Mouse (Mus musculus) telencephalon, adult 2 months (tissue): ENCODE measurements around the gene Impg1.
A peak's percentile ranks its signal among the peaks of the same experiment; 100 is the strongest.

Experiments used
- DNase-seq: peaks from one replicate; pipeline ENCODE4 v3.0.0-alpha.2; 2011; ENCODE audit warnings: low read depth, low spot score

The Impg1 gene

DNA sequence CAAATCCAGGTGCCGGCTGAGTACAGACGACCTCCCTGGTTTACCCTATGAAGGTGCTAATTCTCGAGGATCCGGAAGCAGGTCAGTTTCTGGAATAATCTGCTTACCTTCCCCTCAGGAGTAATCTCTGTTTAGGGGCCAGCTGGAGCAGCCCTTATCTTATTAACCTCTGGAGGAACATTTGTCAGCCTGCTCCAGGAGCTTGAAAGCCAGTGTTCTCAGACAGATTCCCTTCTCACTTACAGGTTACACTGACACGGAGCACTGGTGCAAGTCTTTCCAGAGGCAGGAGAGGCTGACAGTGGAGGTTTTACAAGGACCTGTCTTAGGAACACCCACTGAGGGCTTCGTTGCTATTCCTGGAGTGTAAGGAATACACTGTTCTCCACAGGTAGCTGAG is at the start of gene Impg1:
TSS of gene Impg1 (minus strand) at position 101 of the 400 bp plus-strand sequence.
- no peak for DNase-seq

DNA sequence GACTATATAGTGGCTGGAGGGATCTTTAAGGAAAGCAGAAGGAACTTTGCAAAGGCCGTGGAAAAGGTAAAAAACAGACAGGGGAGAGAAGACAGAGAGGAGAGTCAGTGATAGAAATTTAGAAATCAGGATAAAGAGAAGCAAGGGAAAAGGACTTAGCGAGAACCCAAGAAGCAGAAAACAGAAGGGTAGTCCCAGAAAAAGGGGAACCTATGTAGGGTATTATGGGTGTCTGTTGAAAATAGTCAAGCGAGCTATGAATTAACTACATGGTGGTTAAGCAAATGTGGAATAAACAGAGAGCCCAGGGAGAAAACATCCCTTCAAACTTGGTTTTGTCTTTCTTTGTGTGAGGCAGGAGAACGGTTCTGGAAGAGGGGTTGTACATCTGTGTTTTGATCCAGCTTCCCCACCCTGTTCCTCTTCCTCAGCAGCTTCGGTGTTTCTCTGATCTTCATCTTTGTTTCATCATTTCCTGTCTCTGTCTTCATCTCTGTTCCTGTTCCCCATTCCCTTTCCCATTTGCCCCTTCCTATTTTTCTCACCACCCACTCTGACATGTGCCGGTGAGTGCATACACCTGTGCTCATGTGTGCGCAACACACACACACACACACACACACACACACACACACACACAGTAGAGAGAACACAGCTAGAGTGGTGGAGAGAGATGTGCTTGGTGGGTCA is 44.3 kb upstream of the Impg1 start:
- DNase-seq, result no peak

DNA sequence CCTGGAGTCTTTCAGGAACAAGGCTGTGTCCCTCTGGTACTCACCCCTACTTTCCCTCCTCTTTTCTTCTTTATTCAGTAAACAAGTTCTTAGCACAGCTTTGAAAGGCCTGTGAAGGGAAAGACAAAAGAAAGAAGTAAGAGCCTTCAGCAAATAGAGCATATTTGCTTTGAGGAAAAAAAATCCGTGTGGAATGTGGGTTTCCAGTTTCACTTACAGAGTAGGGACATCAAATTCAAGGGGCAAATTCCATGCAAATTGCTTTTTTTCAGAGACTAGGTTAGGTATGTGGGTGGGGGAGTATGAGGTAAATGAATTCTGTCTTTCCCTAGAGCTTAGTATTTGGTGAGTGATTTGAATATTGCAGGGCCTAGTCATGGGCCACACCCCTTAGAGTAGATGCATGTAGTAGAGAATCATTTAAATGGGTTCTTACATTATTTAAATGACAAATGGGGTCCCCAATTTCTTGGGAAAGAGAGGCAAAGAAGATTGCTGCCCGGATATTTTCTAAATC is 39.3 kb upstream of the Impg1 start:
- DNase-seq, result no peak

DNA sequence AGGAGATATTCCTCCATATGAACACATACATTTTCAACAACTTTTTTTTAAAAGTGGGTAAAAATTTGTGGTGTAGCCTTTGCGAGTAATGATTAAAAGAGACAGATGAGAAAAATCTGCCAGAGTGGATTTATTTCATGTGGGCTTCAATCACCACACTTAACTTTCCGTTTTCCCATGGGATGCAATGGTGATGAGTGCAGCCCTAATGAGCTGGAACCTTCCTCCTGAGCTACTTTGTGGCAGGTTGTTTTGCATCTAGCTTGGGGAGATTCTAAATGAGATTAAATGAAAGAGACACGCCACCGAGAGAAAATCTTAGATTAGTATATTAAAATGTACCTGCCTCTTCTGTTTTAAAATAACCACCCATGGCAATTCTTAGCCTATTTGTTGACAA is 26.3 kb upstream of the Impg1 start:
- no peak for DNase-seq

DNA sequence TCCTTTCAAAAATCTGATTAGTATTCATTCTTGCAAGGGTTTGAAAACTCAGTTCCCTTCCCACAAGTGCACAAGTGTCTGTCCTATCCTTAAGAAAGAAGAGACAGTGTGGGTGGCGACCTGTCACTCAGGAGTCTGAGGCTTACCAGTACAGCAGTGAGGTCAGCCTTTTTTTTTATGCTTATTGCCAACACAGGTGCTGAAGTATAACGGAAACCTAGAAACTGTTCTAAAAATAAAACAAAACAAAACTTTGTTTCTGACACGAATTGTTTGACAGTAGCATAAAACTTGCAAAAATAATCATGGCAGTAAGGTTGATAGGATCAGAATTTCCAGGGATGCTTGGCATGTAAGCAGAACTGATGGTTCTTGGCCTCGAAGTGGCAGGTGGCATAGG is 4.9 kb downstream of the Impg1 start:
- DNase-seq, result no peak

DNA sequence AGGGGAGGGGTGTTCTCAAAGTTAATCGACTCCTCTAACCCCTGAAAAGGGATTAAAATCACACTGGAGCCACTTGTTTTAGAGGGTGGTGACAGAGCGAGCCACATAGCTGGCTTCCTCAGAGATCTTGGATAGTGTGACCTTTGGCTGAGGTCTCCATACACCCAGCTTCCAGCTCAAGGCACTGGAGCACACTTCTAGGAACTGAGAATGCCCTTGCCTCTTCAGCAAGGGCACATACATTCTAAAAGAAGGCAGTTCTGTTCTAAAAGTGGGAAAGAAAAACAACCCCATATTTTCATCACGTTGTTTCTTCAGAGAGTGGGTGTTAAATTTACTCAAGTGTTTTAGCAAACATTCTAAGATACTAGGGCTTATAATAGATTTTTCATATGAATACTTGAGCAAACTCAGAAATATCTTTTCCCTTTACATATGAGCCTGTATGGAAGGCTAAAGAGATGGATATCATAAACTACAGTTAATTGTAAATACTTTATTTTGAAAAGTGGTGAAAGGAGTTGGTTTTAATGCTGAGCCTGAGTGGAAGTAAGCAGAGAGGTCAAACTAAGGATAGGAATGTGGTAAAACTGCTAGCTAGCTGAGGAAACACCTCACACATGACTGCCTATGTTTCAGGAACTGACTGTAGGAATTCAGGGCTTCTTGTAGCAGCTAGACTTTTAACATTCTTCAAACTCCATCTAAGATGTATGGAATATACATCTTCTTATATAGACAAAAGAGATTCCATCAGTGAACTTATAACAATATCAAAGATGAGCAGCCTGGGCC is 14.6 kb downstream of the Impg1 start:
- DNase-seq, result no peak

DNA sequence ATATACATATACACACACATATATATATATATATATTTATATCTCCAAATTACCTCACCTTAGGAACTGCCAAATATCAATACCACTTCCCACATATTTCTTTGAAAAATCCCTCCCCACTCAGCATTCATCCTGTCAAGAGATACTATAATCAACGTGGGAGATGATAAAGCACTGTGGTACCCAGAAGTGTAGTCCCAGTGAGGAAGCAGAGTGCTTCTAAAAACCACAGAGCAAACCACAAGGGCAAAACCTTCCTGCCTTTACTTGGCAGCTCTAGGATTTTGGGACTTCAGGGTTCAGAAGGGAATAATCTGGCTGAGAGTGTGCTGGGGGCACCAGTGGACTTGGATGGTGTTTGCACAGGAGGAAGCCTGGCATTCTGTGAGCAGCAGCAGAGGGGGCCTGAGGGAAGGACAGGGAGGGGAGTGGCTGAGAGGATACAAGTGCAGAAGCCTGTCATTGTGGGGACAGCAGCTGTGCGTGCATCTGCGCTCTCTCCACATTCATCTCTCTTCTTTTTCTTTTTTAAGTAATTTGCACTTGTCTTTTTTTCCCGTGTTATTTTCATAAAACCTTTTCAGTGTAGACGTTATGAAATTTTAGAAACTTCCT is 24.1 kb downstream of the Impg1 start:
- no peak for DNase-seq

DNA sequence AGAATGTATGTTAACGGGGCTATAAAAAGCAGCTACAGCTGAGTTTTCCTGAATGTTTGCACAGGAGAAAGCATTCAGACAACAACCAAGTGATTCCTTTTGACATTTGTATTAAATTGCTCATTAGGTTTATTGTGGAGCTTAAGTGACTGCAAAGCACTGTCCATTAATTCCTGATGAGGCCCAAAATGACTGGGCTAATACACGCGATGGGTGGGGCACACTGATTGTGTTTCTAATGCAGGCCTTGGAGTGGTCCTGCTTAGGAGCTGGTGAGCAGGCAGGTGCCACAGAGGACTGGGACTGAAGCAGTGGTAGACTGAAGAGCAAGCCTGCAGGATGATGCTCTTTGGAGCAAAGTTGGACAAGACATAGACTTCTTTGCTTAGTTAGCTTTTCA is 73.9 kb downstream of the Impg1 start:
- DNase-seq, result no peak

DNA sequence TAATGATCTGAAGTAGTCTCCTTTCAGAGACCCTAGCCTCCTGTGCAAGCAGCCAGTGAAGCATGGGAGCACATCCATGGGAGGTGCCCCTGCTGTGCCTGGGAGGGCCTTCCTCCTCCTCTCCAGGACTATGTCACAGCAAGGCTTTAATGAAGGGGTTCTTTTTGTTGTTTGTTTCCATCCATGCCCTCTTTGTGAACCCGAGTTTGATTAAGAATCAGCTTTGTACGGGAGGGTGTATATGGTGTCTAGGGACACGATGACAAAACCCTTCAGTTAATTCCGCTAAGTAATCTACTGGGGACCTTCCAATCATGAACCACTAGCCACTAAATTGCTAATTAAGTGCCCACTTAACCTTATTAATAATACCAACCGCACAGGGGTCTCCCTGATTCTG is 74.3 kb downstream of the Impg1 start:
- no peak for DNase-seq

DNA sequence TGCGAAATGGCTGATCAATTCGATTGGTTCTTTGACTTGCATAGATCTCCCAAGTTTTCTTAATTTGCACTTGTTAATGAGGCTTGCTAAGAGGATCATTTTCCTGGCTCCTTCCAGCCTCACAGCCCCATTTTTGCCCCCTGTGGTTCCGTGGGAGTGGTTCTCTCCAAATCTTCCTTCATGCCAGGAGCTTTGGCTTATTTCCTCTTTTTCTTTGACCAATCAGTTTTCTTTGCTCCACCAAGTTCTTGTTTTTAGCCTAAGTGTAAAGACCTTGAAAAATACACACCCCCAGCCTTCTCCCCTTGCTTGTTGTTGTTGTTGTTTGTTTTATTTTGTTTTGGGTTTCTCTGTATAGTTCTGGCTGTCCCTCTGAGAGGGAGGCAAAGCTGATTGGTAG is 77.4 kb downstream of the Impg1 start:
- DNase-seq, result no peak

DNA sequence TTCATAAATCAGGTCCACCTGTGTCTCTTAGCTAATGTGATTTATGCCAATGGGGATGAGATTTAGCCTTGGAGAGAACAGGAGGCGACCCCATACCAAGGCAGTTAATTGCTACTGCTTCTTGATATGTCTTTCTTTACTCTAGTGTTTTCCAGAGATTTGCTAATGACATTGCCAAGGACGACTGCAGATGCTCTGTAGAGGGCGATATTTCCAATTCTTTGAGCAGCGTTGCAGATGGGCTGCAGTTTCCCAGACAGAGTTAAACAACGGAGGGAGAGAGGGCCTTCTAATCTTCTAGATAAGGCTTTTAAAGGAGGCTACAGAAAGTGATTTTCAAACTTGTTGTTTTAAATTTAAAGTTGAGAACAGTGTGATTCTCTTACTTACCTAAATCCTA is 78.8 kb downstream of the Impg1 start:
- peak; percentile 21 for DNase-seq

DNA sequence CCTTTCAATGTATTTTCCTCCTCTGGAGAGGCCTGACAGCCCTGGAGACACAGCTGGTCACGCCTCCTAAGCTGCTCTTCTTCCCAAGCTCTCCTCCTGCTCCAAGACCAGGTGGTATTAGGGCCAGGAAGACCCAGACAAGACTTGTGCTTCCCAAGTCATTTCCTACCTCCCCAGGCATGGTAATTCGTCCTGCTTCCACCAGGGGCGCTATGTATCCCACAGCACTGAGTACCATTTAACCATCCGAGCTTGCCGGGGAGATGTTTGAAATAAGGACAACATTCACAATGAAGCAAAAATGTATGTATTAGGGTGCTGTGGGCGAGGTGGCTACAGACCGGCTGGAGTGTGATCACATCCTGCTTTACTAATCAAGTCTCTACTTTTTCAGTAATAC is 79.3 kb downstream of the Impg1 start:
- no peak for DNase-seq

DNA sequence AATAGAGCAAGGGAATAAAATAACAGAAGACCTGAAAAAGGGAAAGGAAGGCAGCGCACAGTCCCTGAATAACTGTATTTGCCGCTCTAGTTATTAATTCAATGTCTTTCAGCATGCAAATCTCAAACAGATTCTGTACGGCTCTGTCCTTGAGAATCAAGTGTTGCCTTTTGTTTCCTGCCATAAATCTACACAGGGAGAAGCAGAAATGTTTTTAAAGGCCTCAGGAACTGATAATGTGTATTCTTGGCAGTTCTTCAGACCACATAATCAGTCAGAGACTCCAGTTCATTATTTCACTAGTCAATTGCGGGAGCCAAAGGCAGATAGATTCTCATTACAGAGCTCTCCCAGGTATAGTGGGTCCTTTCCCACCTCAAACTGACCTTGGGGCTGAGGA is 82.6 kb downstream of the Impg1 start:
- DNase-seq, result no peak

DNA sequence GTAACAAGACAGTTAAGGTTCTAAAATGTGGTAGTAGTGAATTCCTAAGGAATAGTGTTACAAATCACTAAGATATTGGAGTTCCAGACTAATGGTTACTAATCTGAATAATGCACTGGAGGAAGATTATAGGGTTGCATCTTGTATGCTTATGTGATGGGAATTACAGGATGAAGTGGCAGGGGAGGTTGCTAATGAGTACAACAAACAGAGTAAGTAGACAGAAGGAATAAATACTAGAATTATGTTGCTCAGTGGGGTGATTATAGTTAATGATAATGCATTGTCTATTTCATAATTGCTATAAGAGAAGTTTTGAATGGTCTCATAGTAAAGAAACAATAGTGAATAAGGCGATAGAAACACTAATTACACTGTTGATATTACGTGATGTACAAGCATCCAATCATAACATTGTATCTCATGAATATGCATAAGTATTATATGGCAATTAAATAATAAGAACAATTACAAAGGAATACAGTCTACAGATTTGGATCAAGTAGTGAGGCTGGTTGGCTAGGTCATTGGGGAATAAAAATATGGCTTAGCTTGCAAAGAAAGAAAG is 85.1 kb downstream of the Impg1 start:
- no peak for DNase-seq

DNA sequence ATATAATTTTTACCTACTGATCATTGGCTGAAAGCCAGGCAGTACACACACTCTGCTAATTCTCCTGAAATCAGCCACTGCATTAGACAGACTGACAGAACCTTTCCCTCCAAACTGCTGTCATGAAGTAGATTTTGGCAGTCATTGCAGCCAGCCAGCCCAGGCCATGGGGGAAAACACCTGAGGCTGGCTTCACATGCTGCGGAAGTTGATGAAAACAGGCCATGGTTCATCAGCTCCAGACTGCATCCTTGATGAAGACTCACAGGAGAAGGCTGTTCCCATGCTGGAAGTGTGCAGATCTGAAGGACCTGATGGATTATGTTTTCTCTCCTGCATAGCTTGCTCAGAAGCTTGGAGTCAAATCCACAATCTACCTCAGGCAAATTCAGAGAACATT is 91.2 kb downstream of the Impg1 start:
- DNase-seq, result no peak

DNA sequence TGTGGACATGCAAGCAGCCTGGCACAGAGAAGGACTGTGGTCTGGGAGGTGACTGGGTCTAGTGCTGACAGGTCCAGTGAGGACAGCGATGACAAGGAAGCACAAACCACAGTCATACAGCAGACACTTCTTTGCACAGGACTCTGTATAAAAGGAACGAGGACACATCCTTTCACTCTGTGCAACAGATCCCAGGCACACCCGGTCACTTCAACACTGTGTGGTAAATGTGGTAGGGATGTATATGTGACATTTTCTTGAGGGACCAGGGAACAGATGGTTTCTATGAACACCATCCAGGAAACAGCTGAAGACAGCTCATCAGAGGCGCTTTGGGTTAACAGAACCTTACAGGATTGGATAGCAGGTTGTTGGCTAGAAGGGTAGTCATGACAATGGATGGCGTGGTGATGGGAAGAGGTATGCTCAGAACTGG is 92.0 kb downstream of the Impg1 start:
- peak; percentile 36 for DNase-seq

DNA sequence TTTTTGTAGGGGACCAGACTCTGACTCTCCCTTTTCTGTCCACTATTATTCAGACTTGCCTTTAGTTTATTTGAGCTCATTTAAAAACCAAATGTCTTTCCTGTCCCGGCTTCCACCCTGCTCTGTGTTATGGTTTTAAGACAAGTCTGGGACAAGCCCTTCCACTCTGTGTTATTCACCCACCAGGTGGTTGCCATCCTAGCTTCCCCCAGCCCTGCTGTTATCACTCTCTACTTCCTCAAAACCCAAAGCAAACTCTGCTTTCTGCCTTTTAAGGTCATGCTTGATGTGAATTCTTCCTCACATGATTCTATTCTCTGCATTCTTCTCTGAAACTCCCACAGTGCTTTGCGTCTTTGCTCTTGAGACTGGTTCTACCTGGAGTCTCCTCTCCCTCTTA is 96.6 kb downstream of the Impg1 start:
- DNase-seq, result no peak

DNA sequence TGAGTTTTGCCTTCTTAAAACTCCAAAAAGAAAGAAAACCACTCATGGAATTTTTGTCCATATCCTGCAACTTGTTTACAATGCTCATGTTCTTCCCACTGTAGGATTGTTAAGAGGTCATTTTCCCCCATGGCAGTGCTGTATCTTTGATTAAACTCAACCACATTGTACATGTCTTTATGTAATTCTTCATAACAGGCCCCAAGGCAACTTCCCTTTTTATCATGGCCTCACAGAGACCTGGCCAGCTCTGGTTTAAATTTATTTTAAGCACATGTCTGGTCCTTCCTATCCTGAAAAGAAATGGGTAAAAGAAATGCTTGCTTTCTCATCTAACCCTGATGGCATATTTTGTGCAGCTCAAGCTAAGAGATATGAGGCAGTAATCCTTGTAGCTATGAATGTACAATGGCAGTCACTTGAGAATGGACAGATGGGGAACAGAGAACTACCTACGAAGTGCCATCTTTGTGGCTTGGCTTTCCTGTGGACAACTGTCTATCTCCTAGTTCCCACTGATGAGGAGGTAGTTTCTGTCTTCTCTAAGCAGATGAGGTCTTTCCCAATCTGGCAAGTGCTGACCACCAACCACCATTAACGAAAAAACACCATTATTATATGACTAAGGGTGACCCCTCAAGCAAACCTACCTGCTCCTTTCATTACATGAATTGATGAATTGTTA is 97.6 kb downstream of the Impg1 start:
- no peak for DNase-seq

DNA sequence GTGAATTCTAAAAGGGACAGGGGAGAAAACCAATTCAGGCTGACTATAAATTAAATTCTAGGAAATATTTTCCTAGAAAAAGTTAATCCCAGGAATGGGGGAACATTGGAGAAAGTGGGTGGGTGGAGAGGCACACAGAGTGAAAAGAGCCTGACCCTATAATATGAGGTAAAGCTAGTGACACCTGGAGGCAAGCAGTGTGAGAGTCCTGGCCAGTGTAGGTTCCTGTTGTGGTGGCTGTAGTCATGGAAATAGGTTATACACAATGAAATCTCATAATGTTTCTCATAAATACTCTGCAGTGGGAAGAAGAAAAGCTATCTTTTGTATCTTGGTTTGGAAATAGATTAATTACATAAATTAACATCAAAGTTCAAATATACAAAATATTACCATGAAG is 105.2 kb downstream of the Impg1 start:
- no peak for DNase-seq

DNA sequence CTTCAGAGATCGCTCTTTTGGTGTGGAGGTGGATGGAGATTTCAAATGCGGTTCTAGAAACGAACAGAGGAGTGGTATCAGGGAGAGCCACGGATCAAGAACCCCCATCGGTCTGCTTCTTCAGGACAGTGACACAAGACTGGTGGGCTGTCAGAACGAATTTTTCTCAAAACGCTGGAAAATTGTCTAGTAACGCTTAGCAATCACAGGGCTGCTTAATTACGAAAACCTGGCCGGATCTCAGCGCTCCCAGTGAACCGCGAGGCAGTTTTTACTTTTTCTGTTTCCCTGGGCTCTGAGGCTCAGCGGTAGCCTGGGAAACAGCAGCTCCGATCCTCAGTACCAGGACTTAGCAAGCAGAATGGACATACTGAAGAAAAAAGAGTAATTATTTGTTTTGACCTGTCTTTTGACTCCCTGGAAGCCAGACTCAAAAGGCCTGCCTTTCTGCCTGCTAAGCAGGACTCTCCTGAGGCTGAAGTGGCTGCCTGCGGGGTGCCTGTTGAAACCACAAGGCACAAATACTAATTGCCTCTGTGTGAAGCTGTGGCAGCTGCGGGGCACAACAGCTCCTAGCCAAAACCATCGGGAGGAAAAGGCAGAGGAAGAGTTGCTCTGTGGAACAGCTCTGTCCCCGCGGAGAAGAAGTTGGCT is 113.5 kb downstream of the Impg1 start:
- no peak for DNase-seq

DNA sequence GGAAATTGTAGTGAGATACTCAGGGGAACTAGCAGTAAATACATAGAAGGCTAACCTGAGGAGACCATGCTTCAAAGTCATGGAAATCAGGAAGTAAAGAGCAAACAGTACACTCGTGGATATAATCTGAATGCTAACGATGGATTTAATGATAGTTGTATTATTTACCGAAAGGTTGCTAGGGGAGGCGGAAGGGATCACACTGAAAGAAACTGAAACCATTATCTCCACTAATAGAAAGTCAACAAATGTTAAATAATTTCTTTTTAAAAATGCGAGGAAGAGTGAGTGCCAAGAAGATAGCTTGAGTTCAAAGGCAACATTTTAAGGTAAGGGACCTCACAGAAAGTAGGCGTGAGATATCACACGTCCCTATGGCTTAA is 114.0 kb downstream of the Impg1 start:
- no peak for DNase-seq
